Mouse (Mus musculus): ENCODE results near the gene Camkk2. TPM values are rescaled to one million over a fixed set of nuclear protein-coding genes. Genes with fewer than 3 reads are reported as not detected.

The Camkk2 gene
- total RNA-seq, 2 experiments from 2014 or later = 8.6 to 8.8 TPM

- intact Hi-C loops (cut with DNase I; ENCODE audit: low total_unique reads) = no loop called here
- no peak for DNase-seq
Measured at GRCm38 (mm10) chr5:122786035-122786819, 7.0 kb upstream of the Camkk2 start.

- intact Hi-C loops (cut with DNase I; ENCODE audit: low total_unique reads) = no loop called here
- no peak for DNase-seq
Measured at GRCm38 (mm10) chr5:122783726-122784406, 4.7 kb upstream of the Camkk2 start.

GRCm38 (mm10) chr5:122782066-122782465 is 2.9 kb upstream of the Camkk2 start:
- DNase-seq = no peak
- intact Hi-C loops (cut with DNase I; ENCODE audit: low total_unique reads) = no loop called here

- intact Hi-C loops (cut with DNase I; ENCODE audit: low total_unique reads) = no loop called here
- no peak for DNase-seq
Measured at GRCm38 (mm10) chr5:122780791-122781432, 1.7 kb upstream of the Camkk2 start.

- intact Hi-C loops (cut with DNase I; ENCODE audit: low total_unique reads) = no loop called here
- DNase-seq = no peak
Measured at GRCm38 (mm10) chr5:122778231-122779226, 680 bp downstream of the Camkk2 start.

- DNase-seq = no peak
- intact Hi-C loops (cut with DNase I; ENCODE audit: low total_unique reads) = no loop called here
Measured at GRCm38 (mm10) chr5:122777322-122777721, 1.9 kb downstream of the Camkk2 start.

GRCm38 (mm10) chr5:122775646-122776286 is 3.4 kb downstream of the Camkk2 start:
- intact Hi-C loops (cut with DNase I; ENCODE audit: low total_unique reads) = no loop called here
- DNase-seq = no peak

- no peak for DNase-seq
- intact Hi-C loops (cut with DNase I; ENCODE audit: low total_unique reads) = no loop called here
Measured at GRCm38 (mm10) chr5:122774743-122775611, 4.2 kb downstream of the Camkk2 start.

GRCm38 (mm10) chr5:122773756-122774155 is 5.5 kb downstream of the Camkk2 start:
- DNase-seq = no peak
- intact Hi-C loops (cut with DNase I; ENCODE audit: low total_unique reads) = no loop called here

GRCm38 (mm10) chr5:122771428-122771827 is 7.8 kb downstream of the Camkk2 start:
- no peak for DNase-seq
- intact Hi-C loops (cut with DNase I; ENCODE audit: low total_unique reads) = no loop called here

GRCm38 (mm10) chr5:122770806-122771261 is 8.4 kb downstream of the Camkk2 start:
- peak; percentile 74 for DNase-seq

GRCm38 (mm10) chr5:122770304-122770703 is 8.9 kb downstream of the Camkk2 start:
- no peak for DNase-seq

More at GRCm38 (mm10) chr5:122770806-122771261, 8.4 kb downstream of the Camkk2 start:
- intact Hi-C loops (cut with DNase I; ENCODE audit: low total_unique reads) = no loop called here

GRCm38 (mm10) chr5:122769101-122769568 is 10.1 kb downstream of the Camkk2 start:
- DNase-seq = no peak
- intact Hi-C loops (cut with DNase I; ENCODE audit: low total_unique reads) = no loop called here

More at GRCm38 (mm10) chr5:122770304-122770703, 8.9 kb downstream of the Camkk2 start:
- intact Hi-C loops (cut with DNase I; ENCODE audit: low total_unique reads) = no loop called here

- intact Hi-C loops (cut with DNase I; ENCODE audit: low total_unique reads) = no loop called here
- no peak for DNase-seq
Measured at GRCm38 (mm10) chr5:122767283-122767682, 11.9 kb downstream of the Camkk2 start.

GRCm38 (mm10) chr5:122764032-122764464 is 15.2 kb downstream of the Camkk2 start:
- peak; percentile 60 for DNase-seq
- intact Hi-C loops (cut with DNase I; ENCODE audit: low total_unique reads) = no loop called here

GRCm38 (mm10) chr5:122763271-122764031 is 15.8 kb downstream of the Camkk2 start:
- intact Hi-C loops (cut with DNase I; ENCODE audit: low total_unique reads) = no loop called here
- DNase-seq = no peak

GRCm38 (mm10) chr5:122756680-122757079 is 22.5 kb downstream of the Camkk2 start:
- peak; percentile 46 for DNase-seq
- intact Hi-C loops (cut with DNase I; ENCODE audit: low total_unique reads) = no loop called here

All from gastrocnemius, postnatal 14 days (tissue).